Mouse (Mus musculus): ENCODE measurements around the gene Ccdc88c. TPM values are rescaled to one million over a fixed set of nuclear protein-coding genes. Genes with fewer than 3 reads are reported as not detected.
A peak's percentile ranks its signal among the peaks of the same experiment; 100 is the strongest.

Gene Ccdc88c
- polyA plus RNA-seq, 1 experiment from 2014 or later: 6.7 TPM

GRCm38 (mm10) chr12:100958621-100959592 lies 69.9 kb downstream of the Ccdc88c start:
- no peak overlapping the region for H3K9ac ChIP-seq
- ATAC-seq (ENCODE audit: insufficient number of reproducible peaks, low FRiP score, low TSS enrichment, low read depth): 0 out of 2 replicates have a peak, but pooled peaks have one; percentile 32
- WGBS: 52% methylated on average over 15 of the region's 15 CpGs
- no peaks in the 10 kb centered on the region for H3K27me3 ChIP-seq
- no peak overlapping the region for H3K4me3 ChIP-seq (replicated peaks)
- H3K36me3 ChIP-seq: no peaks in the 10 kb centered on the region
- peaks cover 24% of the 10 kb centered on the region for H3K4me1 ChIP-seq
- no peak overlapping the region for H3K4me2 ChIP-seq (replicated peaks)
- no peaks in the 10 kb centered on the region for H3K9me3 ChIP-seq (replicated peaks)
- H3K27ac ChIP-seq (replicated peaks): no peak overlapping the region

GRCm38 (mm10) chr12:100958006-100958405 lies 70.8 kb downstream of the Ccdc88c start:
- no peak overlapping the region for H3K4me3 ChIP-seq (replicated peaks)
- no peak overlapping the region for H3K9ac ChIP-seq
- H3K4me1 ChIP-seq: peaks cover 24% of the 10 kb centered on the region
- H3K27ac ChIP-seq (replicated peaks): no peak overlapping the region
- H3K27me3 ChIP-seq: no peaks in the 10 kb centered on the region
- no peaks in the 10 kb centered on the region for H3K9me3 ChIP-seq (replicated peaks)
- ATAC-seq (ENCODE audit: insufficient number of reproducible peaks, low FRiP score, low TSS enrichment, low read depth): no peak
- H3K36me3 ChIP-seq: no peaks in the 10 kb centered on the region
- H3K4me2 ChIP-seq (replicated peaks): no peak overlapping the region
- WGBS: 18% methylated on average over 5 of the region's 5 CpGs

DNA sequence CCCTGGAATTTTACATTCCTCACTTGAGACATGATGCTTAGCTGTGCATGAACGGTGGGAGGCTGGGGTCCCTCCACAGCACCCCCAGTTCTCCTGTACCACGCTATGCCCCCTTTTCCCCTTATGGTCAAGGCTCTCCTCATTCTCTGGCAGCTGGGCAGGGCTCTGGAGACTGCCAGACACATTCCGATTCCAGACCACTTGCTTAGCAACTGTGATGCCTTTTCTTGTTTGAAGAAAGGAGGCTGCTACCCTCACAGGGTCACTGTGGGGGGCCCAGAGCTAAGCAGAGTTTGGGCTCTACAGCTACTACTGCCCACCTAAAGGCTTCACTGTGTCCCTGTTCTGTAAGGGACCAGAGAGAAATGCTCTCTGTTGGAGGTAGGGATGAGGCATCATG lies 71.6 kb downstream of the Ccdc88c start:
- Histone ChIP-seq H3K36me3 (no peaks in the 10 kb centered on the region), H3K4me2 (replicated peaks) (no peak overlapping the region), H3K9me3 (replicated peaks) (no peaks in the 10 kb centered on the region), H3K9ac (no peak overlapping the region), H3K27me3 (no peaks in the 10 kb centered on the region), H3K27ac (replicated peaks) (no peak overlapping the region), H3K4me1 (peaks cover 29% of the 10 kb centered on the region), H3K4me3 (replicated peaks) (no peak overlapping the region)
- ATAC-seq (ENCODE audit: insufficient number of reproducible peaks, low FRiP score, low TSS enrichment, low read depth): no peak
- WGBS: 63% methylated on average over 3 of the region's 3 CpGs

GRCm38 (mm10) chr12:100956825-100957224 lies 72.0 kb downstream of the Ccdc88c start:
- 53% methylated on average over 4 of the region's 4 CpGs for WGBS
- no peak overlapping the region for H3K4me3 ChIP-seq (replicated peaks)
- peaks cover 29% of the 10 kb centered on the region for H3K4me1 ChIP-seq
- ATAC-seq (ENCODE audit: insufficient number of reproducible peaks, low FRiP score, low TSS enrichment, low read depth): no peak
- no peaks in the 10 kb centered on the region for H3K9me3 ChIP-seq (replicated peaks)
- no peak overlapping the region for H3K27ac ChIP-seq (replicated peaks)
- H3K9ac ChIP-seq: no peak overlapping the region
- H3K36me3 ChIP-seq: no peaks in the 10 kb centered on the region
- no peak overlapping the region for H3K4me2 ChIP-seq (replicated peaks)
- H3K27me3 ChIP-seq: no peaks in the 10 kb centered on the region

- H3K9me3 ChIP-seq (replicated peaks): no peaks in the 10 kb centered on the region
- no peaks in the 10 kb centered on the region for H3K27me3 ChIP-seq
- H3K4me2 ChIP-seq (replicated peaks): no peak overlapping the region
- no peak overlapping the region for H3K27ac ChIP-seq (replicated peaks)
- H3K4me3 ChIP-seq (replicated peaks): no peak overlapping the region
- ATAC-seq (ENCODE audit: insufficient number of reproducible peaks, low FRiP score, low TSS enrichment, low read depth): no peak
- H3K36me3 ChIP-seq: no peaks in the 10 kb centered on the region
- 82% methylated on average over 2 of the region's 2 CpGs for WGBS
- H3K9ac ChIP-seq: no peak overlapping the region
- peaks cover 29% of the 10 kb centered on the region for H3K4me1 ChIP-seq
Measured at GRCm38 (mm10) chr12:100956028-100956427, 72.8 kb downstream of the Ccdc88c start.

- Histone ChIP-seq H3K27me3 (no peaks in the 10 kb centered on the region), H3K36me3 (no peaks in the 10 kb centered on the region), H3K9me3 (replicated peaks) (no peaks in the 10 kb centered on the region), H3K4me3 (replicated peaks) (no peak overlapping the region), H3K4me2 (replicated peaks) (no peak overlapping the region), H3K27ac (replicated peaks) (no peak overlapping the region), H3K9ac (no peak overlapping the region), H3K4me1 (peaks cover 23% of the 10 kb centered on the region)
- no peak for ATAC-seq (ENCODE audit: insufficient number of reproducible peaks, low FRiP score, low TSS enrichment, low read depth)
- 87% methylated on average over 8 of the region's 8 CpGs for whole genome bisulfite sequencing
Measured at GRCm38 (mm10) chr12:100953926-100954325, 74.9 kb downstream of the Ccdc88c start.

DNA sequence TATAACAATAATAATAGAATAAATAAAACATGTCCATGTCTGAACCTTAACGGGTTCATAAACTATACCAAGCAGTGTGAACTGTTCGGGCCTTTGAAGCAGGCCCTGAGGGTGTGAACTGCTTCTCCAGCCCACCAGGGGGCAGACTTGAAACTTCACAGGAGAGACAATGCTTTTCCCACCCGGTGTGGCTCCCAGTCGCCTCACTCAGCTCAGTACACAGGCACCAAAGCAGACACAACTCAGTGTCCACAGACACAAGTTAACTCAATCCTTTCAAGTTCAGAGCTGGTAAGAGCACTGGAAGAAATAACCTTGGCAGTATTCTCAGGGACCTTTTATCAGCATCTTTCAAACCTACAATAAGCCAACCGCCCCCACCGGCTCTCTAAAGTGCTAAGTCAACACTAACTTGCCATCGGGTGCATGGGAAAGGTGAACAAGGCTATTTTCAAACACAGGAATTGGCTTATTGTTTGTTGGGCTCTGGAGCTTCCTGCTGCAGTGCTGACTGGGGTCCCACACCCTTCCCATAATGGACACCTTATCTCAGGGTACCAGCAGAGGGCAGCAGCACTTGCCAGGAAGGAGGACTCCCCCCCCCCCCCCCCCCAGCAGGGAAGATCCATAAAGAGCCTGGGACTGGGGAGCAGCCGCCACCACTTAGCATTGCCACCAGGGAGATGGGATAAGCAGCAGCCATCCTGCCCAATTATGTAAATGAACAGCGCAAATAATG lies 76.5 kb downstream of the Ccdc88c start:
- peak; percentile 11; the same call in 1 of the 2 replicates for ATAC-seq (ENCODE audit: insufficient number of reproducible peaks, low FRiP score, low TSS enrichment, low read depth)
- Histone ChIP-seq H3K4me3 (replicated peaks) (no peak overlapping the region), H3K27ac (replicated peaks) (no peak overlapping the region), H3K4me1 (peaks cover 8% of the 10 kb centered on the region), H3K9ac (no peak overlapping the region), H3K36me3 (no peaks in the 10 kb centered on the region), H3K4me2 (replicated peaks) (no peak overlapping the region), H3K27me3 (no peaks in the 10 kb centered on the region), H3K9me3 (replicated peaks) (no peaks in the 10 kb centered on the region)
- 41% methylated on average over 9 of the region's 9 CpGs for WGBS

DNA sequence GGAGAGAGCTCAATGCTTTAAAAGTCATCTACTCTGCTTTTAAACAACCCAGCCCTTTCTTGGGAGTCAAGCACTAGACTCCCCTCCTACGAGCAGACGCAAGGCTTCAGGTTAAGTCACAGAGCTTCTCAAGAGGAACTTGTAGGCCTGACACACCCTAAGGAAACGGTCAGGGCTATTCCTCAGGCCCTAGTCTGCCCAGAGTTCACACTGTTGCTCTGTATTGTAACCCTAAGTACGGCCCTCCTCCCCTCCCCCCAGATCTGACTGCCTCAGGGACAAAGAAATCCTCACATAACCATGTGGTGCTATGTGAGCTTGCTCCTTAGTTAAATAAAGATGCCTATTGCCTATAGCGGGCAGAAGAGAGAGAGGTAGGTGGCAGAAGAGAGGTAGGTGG lies 79.7 kb downstream of the Ccdc88c start:
- H3K4me1 ChIP-seq: peaks cover 6% of the 10 kb centered on the region; the same call in 1 of the 2 replicates
- no peak for ATAC-seq (ENCODE audit: insufficient number of reproducible peaks, low FRiP score, low TSS enrichment, low read depth)
- no peak overlapping the region for H3K9ac ChIP-seq
- H3K4me2 ChIP-seq (replicated peaks): no peak overlapping the region
- no peak overlapping the region for H3K27ac ChIP-seq (replicated peaks)
- H3K9me3 ChIP-seq (replicated peaks): no peaks in the 10 kb centered on the region
- 70% methylated on average over 5 of the region's 5 CpGs for WGBS
- no peaks in the 10 kb centered on the region for H3K27me3 ChIP-seq
- no peaks in the 10 kb centered on the region for H3K36me3 ChIP-seq
- no peak overlapping the region for H3K4me3 ChIP-seq (replicated peaks)

- Histone ChIP-seq H3K4me2 (replicated peaks) (no peak overlapping the region), H3K27me3 (no peaks in the 10 kb centered on the region), H3K9ac (no peak overlapping the region), H3K9me3 (replicated peaks) (no peaks in the 10 kb centered on the region), H3K27ac (replicated peaks) (no peak overlapping the region), H3K36me3 (no peaks in the 10 kb centered on the region), H3K4me1 (peaks cover 6% of the 10 kb centered on the region; the same call in 1 of the 2 replicates), H3K4me3 (replicated peaks) (no peak overlapping the region)
- ATAC-seq (ENCODE audit: insufficient number of reproducible peaks, low FRiP score, low TSS enrichment, low read depth): no peak
- WGBS: 81% methylated on average over 6 of the region's 6 CpGs
Measured at GRCm38 (mm10) chr12:100948021-100948420, 80.8 kb downstream of the Ccdc88c start.

- Histone ChIP-seq H3K4me2 (replicated peaks) (no peak overlapping the region), H3K9me3 (replicated peaks) (no peaks in the 10 kb centered on the region), H3K9ac (no peak overlapping the region), H3K36me3 (no peaks in the 10 kb centered on the region), H3K4me3 (replicated peaks) (no peak overlapping the region), H3K4me1 (no peaks in the 10 kb centered on the region), H3K27me3 (no peaks in the 10 kb centered on the region), H3K27ac (replicated peaks) (no peak overlapping the region)
- WGBS: 89% methylated on average over 12 of the region's 12 CpGs
- no peak for ATAC-seq (ENCODE audit: insufficient number of reproducible peaks, low FRiP score, low TSS enrichment, low read depth)
Measured at GRCm38 (mm10) chr12:100945948-100946347, 82.9 kb downstream of the Ccdc88c start.

GRCm38 (mm10) chr12:100945501-100945900 lies 83.4 kb downstream of the Ccdc88c start:
- H3K4me2 ChIP-seq (replicated peaks): no peak overlapping the region
- no peak overlapping the region for H3K9ac ChIP-seq
- 83% methylated on average over 12 of the region's 12 CpGs for WGBS
- no peaks in the 10 kb centered on the region for H3K36me3 ChIP-seq
- ATAC-seq (ENCODE audit: insufficient number of reproducible peaks, low FRiP score, low TSS enrichment, low read depth): no peak
- no peaks in the 10 kb centered on the region for H3K9me3 ChIP-seq (replicated peaks)
- no peaks in the 10 kb centered on the region for H3K4me1 ChIP-seq
- H3K27ac ChIP-seq (replicated peaks): no peak overlapping the region
- no peak overlapping the region for H3K4me3 ChIP-seq (replicated peaks)
- H3K27me3 ChIP-seq: no peaks in the 10 kb centered on the region
